Mouse (Mus musculus) liver, embryonic 12.5 days (tissue): ENCODE results near the gene Mmp20. TPM values are rescaled to one million over a fixed set of nuclear protein-coding genes. Genes with fewer than 3 reads are reported as not detected.
A peak's percentile ranks its signal among the peaks of the same experiment; 100 is the strongest.

Source experiments
- ATAC-seq: fragments of 200-750 bp; cut with Nextera tagmentation; 2 replicates; pipeline ENCODE4 v1.8.0; 2017; ENCODE audit warnings: moderate number of reproducible peaks, mild to moderate bottlenecking, moderate library complexity
- H3K27ac ChIP-seq: fragments of 300-500 bp; sonication (generic); 2 replicates; pipeline ENCODE4 v1.5.1; 2016; ENCODE audit warnings: mild to moderate bottlenecking
- H3K27me3 ChIP-seq: fragments of 300-500 bp; sonication (generic); replicated peaks from 2 replicates; pipeline ENCODE4 v1.6.1; 2016; ENCODE audit warnings: mild to moderate bottlenecking, moderate library complexity
- H3K36me3 ChIP-seq: fragments of 300-500 bp; sonication (generic); 2 replicates; pipeline ENCODE4 v1.6.1; 2016; ENCODE audit warnings: mild to moderate bottlenecking, moderate library complexity
- H3K4me1 ChIP-seq: fragments of 300-500 bp; sonication (generic); 2 replicates; pipeline ENCODE4 v1.6.1; 2016
- H3K4me2 ChIP-seq: fragments of 300-500 bp; sonication (generic); 2 replicates; pipeline ENCODE4 v1.6.1; 2016; ENCODE audit warnings: mild to moderate bottlenecking, moderate library complexity
- H3K4me3 ChIP-seq: fragments of 300-500 bp; sonication (generic); 2 replicates; pipeline ENCODE4 v1.5.1; 2016; ENCODE audit warnings: mild to moderate bottlenecking, moderate library complexity
- H3K9ac ChIP-seq: fragments of 300-500 bp; sonication (generic); 2 replicates; pipeline ENCODE4 v1.6.1; 2016; ENCODE audit warnings: mild to moderate bottlenecking, moderate library complexity
- H3K9me3 ChIP-seq: fragments of 300-500 bp; sonication (generic); replicated peaks from 2 replicates; pipeline ENCODE4 v1.6.1; 2016; ENCODE audit warnings: mild to moderate bottlenecking, moderate library complexity
- WGBS: fragments of 180-500 bp; shearing (Covaris S2); methylation state at CpG from one replicate; pipeline ENCODE4 v1.1.7; 2016; ENCODE audit not compliant: insufficient replicate concordance; 5-methylcytosine and 5-hydroxymethylcytosine counted together
- polyA plus RNA-seq: library from polyadenylated mRNA; unstranded; fragments of >200 nt; fragmentation: Nextera tagmentation; extraction: Ambion mirVana; gene quantifications from 2 replicates; pipeline ENCODE4 v1.2.1, GENCODE M21; 2016

Gene Mmp20
- polyA plus RNA-seq, 1 experiment from 2014 or later, result not detected

DNA sequence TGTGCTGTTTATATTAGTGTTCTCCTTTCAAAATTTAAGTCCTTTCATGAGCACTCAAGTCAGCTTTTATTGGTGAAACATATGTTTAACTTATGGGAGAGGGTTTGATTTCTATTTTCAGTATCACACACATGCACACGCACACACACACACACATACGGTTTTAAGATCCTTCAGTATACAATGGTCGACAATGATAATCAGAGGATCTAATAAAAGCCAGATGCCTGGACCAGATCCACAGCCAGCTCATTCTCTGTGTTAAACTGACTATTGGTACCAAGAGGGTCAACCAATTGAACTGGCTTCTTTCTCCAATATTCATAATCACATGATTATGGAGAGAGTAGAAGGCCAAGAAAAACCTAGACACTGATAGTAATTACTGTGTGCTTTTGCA, 67.6 kb downstream of the Mmp20 start:
- H3K27me3 ChIP-seq, result 0 out of 2 replicates have a peak, but pooled peaks cover 4% of the 10 kb centered on the region
- no peak overlapping the region for H3K4me2 ChIP-seq
- no peak for ATAC-seq
- H3K36me3 ChIP-seq, result no peaks in the 10 kb centered on the region
- H3K9ac ChIP-seq, result no peak overlapping the region
- no peaks in the 10 kb centered on the region for H3K9me3 ChIP-seq
- WGBS, result 79% methylated on average over 3 of the region's 3 CpGs
- H3K4me3 ChIP-seq, result no peak overlapping the region
- H3K4me1 ChIP-seq, result no peaks in the 10 kb centered on the region
- H3K27ac ChIP-seq, result no peak overlapping the region

DNA sequence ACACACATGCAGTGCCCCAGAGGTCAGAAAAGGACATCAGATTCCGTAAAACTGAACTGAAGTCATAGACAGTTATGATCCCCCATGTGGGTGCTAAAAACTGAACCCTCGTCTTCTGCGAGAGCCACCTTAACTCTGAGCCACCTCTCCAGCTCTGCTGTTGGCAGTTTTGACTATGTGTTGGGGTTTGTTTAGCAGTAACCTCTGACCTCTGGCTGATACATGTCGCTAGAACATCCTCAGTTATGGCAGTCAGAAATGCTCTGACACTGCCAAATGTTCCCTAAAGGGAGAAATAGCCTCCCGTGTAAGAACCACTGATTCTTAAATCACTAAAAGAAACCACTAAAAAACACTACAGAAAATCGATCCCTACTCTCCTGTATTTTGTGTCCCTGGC, 80.7 kb downstream of the Mmp20 start:
- no peak overlapping the region for H3K9ac ChIP-seq
- ATAC-seq, result no peak
- H3K27ac ChIP-seq, result no peak overlapping the region
- H3K4me2 ChIP-seq, result no peak overlapping the region
- H3K4me3 ChIP-seq, result no peak overlapping the region
- no peaks in the 10 kb centered on the region for H3K4me1 ChIP-seq
- H3K27me3 ChIP-seq, result no peaks in the 10 kb centered on the region
- no peaks in the 10 kb centered on the region for H3K36me3 ChIP-seq
- WGBS, result 57% methylated on average over 6 of the region's 6 CpGs
- H3K9me3 ChIP-seq, result no peaks in the 10 kb centered on the region

DNA sequence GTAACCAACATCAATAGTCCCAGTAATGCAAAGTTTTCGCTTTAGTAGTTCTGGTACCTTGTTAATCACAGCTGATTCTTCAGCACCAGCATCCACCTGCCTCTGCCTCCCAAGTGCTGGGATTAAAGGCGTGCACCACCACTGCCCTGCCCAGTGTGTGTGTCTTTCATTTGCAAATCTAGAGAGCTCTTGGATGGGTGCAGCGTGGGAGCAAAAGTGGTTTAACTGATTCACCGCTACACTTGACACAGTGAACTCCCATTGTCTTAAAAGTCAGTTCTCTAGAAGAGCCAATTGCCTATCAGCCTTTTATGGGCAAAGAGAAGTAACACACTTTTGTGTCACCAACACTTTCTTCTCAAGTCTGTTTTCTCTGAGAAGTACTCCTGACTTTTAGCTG, 83.2 kb downstream of the Mmp20 start:
- no peak for ATAC-seq
- 62% methylated on average over 4 of the region's 4 CpGs for WGBS
- Histone ChIP-seq H3K27me3 (no peaks in the 10 kb centered on the region), H3K27ac (no peak overlapping the region), H3K9me3 (no peaks in the 10 kb centered on the region), H3K36me3 (no peaks in the 10 kb centered on the region), H3K9ac (no peak overlapping the region), H3K4me1 (no peaks in the 10 kb centered on the region), H3K4me3 (no peak overlapping the region), H3K4me2 (no peak overlapping the region)

DNA sequence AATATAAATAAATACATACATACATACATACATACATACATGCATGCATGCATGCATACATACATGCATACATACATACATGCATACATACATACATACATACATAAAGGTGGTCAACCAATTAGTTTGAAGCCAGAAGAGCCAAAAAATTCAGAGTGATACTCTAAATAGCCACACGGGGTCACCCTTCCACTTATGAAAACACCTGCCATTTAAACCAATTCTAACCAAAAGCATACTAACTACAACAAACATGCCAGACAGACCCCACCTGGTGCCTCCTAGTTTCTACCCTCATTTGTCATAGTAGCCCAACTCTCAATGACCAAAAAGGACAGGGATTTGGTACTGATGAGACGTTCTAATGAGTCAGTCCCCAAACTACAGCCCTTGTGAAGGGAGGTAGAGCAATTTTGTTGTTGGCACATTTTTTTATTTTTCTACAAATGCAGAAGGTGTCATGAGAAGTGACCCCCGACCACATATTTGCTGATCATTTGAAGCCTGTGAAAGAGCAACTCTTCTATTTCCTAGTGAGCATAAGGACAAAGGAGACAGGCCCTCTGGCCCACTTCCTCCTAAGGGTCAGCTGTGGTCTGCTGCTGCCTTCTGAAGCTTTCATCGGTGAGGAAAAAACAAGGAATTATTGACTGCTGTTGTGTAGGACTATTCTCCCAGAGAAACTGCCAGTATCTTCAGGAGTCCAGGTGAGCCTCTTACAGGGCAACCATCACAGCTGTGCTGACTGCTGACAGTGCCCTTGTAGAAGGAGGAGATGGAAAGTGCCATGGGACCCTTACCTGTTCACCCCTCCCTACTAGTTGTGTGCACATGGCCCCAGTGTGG, 86.3 kb downstream of the Mmp20 start:
- no peak for ATAC-seq
- WGBS, result 24% methylated on average over 4 of the region's 4 CpGs

DNA sequence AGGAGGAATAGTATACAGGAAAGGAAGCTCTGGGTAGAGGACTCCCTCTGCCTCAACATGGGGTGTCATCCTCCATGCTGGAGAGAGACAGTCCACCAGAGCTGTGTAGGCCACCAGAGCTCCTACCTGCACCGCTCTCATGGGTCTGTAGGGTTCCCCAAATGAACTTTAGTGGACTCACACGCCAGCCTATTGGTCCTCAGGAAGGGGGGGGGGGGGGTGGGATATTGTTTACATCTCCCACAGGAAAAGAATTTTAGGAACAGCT, 86.8 kb downstream of the Mmp20 start:
- Histone ChIP-seq H3K36me3 (no peaks in the 10 kb centered on the region), H3K9ac (no peak overlapping the region), H3K9me3 (no peaks in the 10 kb centered on the region), H3K27me3 (no peaks in the 10 kb centered on the region), H3K4me2 (no peak overlapping the region), H3K4me3 (no peak overlapping the region), H3K4me1 (no peaks in the 10 kb centered on the region), H3K27ac (no peak overlapping the region)
- 0 out of 2 replicates have a peak, but pooled peaks have one; percentile 27 for ATAC-seq
- WGBS, result 67% methylated on average over 1 of the region's 2 CpGs

More for the DNA sequence above, 86.3 kb downstream of the Mmp20 start:
- H3K9ac ChIP-seq, result no peak overlapping the region
- no peaks in the 10 kb centered on the region for H3K36me3 ChIP-seq
- no peaks in the 10 kb centered on the region for H3K9me3 ChIP-seq
- no peaks in the 10 kb centered on the region for H3K4me1 ChIP-seq
- no peak overlapping the region for H3K4me3 ChIP-seq
- no peak overlapping the region for H3K4me2 ChIP-seq
- H3K27me3 ChIP-seq, result no peaks in the 10 kb centered on the region
- H3K27ac ChIP-seq, result no peak overlapping the region

DNA sequence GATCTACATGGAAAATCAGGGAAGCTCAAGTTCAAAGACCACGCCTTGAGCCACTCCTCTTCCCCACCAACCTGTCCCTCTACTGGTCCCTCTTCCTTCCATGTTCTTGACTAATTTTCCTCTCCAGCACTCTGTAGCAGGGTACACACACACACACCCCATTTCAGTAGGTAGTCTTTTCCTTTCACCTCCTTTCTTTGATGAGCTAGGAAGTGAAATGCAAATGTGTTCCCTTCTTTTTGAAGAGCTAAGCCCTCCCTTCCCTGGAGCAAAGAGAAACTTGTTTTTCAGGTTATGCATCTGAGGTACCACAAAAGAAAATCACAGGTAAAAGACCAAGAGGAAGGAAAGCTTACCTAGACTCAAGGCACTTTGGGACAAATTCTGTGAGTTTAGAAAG, 93.5 kb downstream of the Mmp20 start:
- no peak overlapping the region for H3K27ac ChIP-seq
- H3K36me3 ChIP-seq, result no peaks in the 10 kb centered on the region
- H3K4me1 ChIP-seq, result no peaks in the 10 kb centered on the region
- no peak overlapping the region for H3K4me2 ChIP-seq
- H3K9ac ChIP-seq, result no peak overlapping the region
- no peaks in the 10 kb centered on the region for H3K27me3 ChIP-seq
- no peak overlapping the region for H3K4me3 ChIP-seq
- ATAC-seq, result no peak
- H3K9me3 ChIP-seq, result no peaks in the 10 kb centered on the region
- WGBS, result 76% methylated on average over 1 of the region's 1 CpGs

Other genes with a start within 250 kb of the Mmp20 start
- gene Mmp1b, start 240.2 kb upstream of the Mmp20 start, polyA plus RNA-seq, result not detected in 2 replicates
- gene Mmp3, start 182.4 kb upstream of the Mmp20 start, polyA plus RNA-seq, result not detected in 2 replicates
- not detected in 2 replicates for gene Mmp10, start 125.9 kb upstream of the Mmp20 start, polyA plus RNA-seq
- gene Mmp8, start 69.8 kb upstream of the Mmp20 start, polyA plus RNA-seq, result 1.1 and 1.2 TPM in 2 replicates
- 0.06 TPM in 1 of 2 replicates, not detected in the other for gene Mmp27, start 56.8 kb upstream of the Mmp20 start, polyA plus RNA-seq
- gene Mmp7, start 63.9 kb downstream of the Mmp20 start, polyA plus RNA-seq, result not detected in 2 replicates
- gene Tmem123, start 135.8 kb downstream of the Mmp20 start, polyA plus RNA-seq, result 59.4 and 60.3 TPM in 2 replicates
- 15.0 and 15.6 TPM in 2 replicates for gene Birc2, start 208.8 kb downstream of the Mmp20 start, polyA plus RNA-seq
- 6.7 and 6.9 TPM in 2 replicates for gene Birc3, start 245.0 kb downstream of the Mmp20 start, polyA plus RNA-seq